Mouse (Mus musculus): Measurements from ENCODE around the gene Mmp21.

- TF ChIP-seq POLR2A (IDR thresholded peaks at IDR 0.05; ENCODE audit: insufficient read length, low read depth), result no peak
- TF ChIP-seq POLR2AphosphoS2 (IDR thresholded peaks at IDR 0.05; ENCODE audit: insufficient read length, low read depth), result no peak
- TF ChIP-seq MYOG (IDR thresholded peaks at IDR 0.05; ENCODE audit: control insufficient read depth in 1 of 3, insufficient read depth in 1 of 3, insufficient read length in 2 of 3, low read depth in 2 of 3), result no peak
- TF ChIP-seq MYOD1 (IDR thresholded peaks at IDR 0.05; ENCODE audit: control insufficient read depth in 1 of 3, insufficient read length in 2 of 3, low read depth in 2 of 3), result no peak
- TF ChIP-seq TCF12 (IDR thresholded peaks at IDR 0.05; ENCODE audit: insufficient read depth, poor library complexity, severe bottlenecking), result no peak
- TF ChIP-seq USF1 (IDR thresholded peaks at IDR 0.05; ENCODE audit: low read depth), result no peak
These were observed 24.0 kb upstream of the Mmp21 start for GRCm38 (mm10) chr7:133703906-133704305.
